Mouse (Mus musculus) limb, embryonic 10.5 days (tissue): Measurements from ENCODE around the gene Slc5a12. TPM values are rescaled to one million over a fixed set of nuclear protein-coding genes. Genes with fewer than 3 reads are reported as not detected.

Source experiments
- polyA plus RNA-seq: library from polyadenylated mRNA; unstranded; fragments of >200 nt; fragmentation: Nextera tagmentation; extraction: Ambion mirVana; gene quantifications from 2 replicates; pipeline ENCODE4 v1.2.1, GENCODE M21; 2016

Gene Slc5a12
- polyA plus RNA-seq, 1 experiment from 2014 or later: 0.06 TPM

Other genes starting within 250 kb of the Slc5a12 start
- 24.3 and 46.5 TPM in 2 replicates for gene Fibin, start 234.1 kb upstream of the Slc5a12 start, polyA plus RNA-seq
- gene Muc15, start 124.0 kb downstream of the Slc5a12 start, polyA plus RNA-seq: not detected in 2 replicates